Mouse (Mus musculus): Measurements from ENCODE around the gene Csad.

DNA sequence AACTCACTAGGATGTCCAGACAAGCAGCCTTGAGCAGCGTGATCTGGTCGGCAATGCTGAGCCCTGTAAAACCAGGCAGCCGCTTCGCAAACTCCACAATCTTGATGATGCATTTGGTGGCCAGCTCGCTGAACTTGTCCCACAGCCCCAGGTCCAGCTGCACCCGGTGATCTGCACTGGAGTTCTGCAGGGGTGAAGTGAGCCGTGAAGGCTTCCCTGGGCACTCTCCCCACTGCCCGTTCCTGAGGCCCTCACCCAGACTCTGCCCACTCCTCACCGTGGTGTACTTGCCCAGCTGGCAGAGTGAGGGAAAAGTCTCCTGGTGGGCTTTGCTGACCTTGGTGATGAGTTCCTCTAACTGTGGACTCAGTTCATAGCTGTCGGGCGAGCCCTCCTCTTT is 35.3 kb upstream of the Csad start:
- TF ChIP-seq CTCF (IDR thresholded peaks at IDR 0.05; ENCODE audit: low read depth) = no peak
- no peak for TF ChIP-seq EP300 (optimal IDR thresholded peaks at IDR 0.05)

Measured in stomach, postnatal 0 days (tissue).